Mouse (Mus musculus): ENCODE results near the gene Stx8.

DNA sequence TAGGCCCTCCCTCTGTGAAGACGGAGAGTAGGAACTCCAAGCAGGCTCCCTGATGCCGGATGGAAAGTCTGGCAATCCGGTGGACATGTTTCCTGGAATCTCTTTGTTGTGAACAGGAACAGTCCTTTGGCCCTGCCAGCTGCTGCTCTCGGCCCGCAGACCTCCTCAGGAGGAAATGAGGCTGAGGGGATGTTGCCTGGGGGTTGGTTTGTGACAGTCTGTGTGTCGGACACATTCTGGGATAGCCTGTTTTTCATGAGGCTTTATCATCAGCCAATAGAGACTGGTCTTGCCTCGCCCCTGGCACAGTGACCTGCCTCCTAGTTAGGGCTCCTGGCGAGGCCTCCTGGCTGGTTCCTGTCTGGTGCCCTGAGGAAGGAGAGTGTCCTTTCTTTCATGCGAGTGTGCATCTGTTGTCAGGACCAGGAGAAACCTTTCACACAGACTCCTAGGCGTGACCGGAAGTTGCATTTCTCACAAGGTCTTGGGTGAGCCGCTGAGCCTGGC is 222.8 kb downstream of the Stx8 start:
- no peak for TF ChIP-seq CTCF (IDR thresholded peaks at IDR 0.05; ENCODE audit: low read depth, low read length)
- no peak for TF ChIP-seq POLR2A (IDR thresholded peaks at IDR 0.05; ENCODE audit: extremely low read depth, insufficient read depth, low read length)
